Mouse (Mus musculus): ENCODE measurements at regions not wholly inside any gene's neighbourhood (a gene's known extent, or its start where the extent isn't known, plus 50 kb on each side); places are given as distances from the start of the nearest gene placed in this dataset.

- DNase-seq (ENCODE audit: low read depth, low spot score) = no peak
Observed at GRCm38 (mm10) chr17:91226378-91226777, 133.5 kb upstream of the Nrxn1 start.

GRCm38 (mm10) chr17:91225916-91226315 lies 133.0 kb upstream of the Nrxn1 start:
- DNase-seq (ENCODE audit: low read depth, low spot score) = no peak

DNA sequence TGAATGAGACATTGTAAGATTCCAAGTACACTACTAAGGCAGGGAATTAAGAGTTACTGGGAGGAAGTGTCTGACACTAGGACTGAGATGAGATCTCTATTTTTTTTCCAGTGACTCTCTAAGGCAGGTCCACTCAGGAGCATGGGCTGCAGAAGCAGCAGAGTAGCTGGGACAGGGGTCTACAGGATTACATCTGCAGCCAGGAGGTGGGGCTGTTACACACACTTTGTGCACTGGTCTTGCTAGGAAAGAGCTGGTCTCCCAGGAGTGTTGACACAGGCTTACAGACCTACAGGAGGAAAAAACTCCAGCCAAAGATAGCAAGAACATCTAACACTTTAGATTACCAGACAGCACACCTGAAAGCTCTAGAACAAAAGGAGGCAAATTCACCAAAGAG lies 123.6 kb upstream of the Nrxn1 start:
- DNase-seq (ENCODE audit: low read depth, low spot score) = peak; percentile 61

- DNase-seq (ENCODE audit: low read depth, low spot score) = no peak
Observed at GRCm38 (mm10) chr17:91182574-91182973, 89.7 kb upstream of the Nrxn1 start.

DNA sequence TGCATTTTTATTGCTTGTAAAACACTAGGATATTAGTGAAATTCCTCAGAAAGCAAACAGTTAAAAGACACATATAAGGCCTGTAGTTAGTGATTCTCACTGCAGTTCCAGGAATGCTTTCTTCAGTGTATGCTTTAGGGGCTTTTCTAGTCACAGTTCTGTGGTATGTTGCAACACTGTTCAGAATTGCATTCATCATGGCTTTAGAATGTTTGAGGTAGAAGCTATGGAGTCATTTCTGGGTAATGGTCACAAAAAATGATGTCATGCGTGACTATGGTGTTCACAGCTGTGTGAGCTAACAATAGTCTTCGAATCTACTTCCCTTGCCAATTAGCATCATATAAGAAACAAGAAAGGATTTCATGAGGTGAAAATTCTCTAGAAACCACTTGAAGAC lies 69.0 kb upstream of the Nrxn1 start:
- no peak for DNase-seq (ENCODE audit: low read depth, low spot score)

Measured in R1 (cell line).